Mouse (Mus musculus): ENCODE measurements around the gene Fam198a. TPM values are rescaled to one million over a fixed set of nuclear protein-coding genes. Genes with fewer than 3 reads are reported as not detected.

The Fam198a gene
- polyA plus RNA-seq, 1 experiment from 2014 or later, result 2.1 TPM

- WGBS, result 82% methylated on average over 11 of the region's 11 CpGs
- Histone ChIP-seq H3K27ac (replicated peaks) (peak overlapping the region; percentile 47), H3K36me3 (no peaks in the 10 kb centered on the region)
Measured at GRCm38 (mm10) chr9:122027914-122028745, 77.3 kb downstream of the Fam198a start.

GRCm38 (mm10) chr9:122029765-122030164 lies 79.0 kb downstream of the Fam198a start:
- Histone ChIP-seq H3K4me1 (replicated peaks) (peaks cover 25% of the 10 kb centered on the region), H3K27me3 (no peaks in the 10 kb centered on the region)

More at GRCm38 (mm10) chr9:122027914-122028745, 77.3 kb downstream of the Fam198a start:
- no peak for ATAC-seq (ENCODE audit: low FRiP score, low read depth)
- no peak overlapping the region for H3K4me2 ChIP-seq
- H3K27me3 ChIP-seq, result no peaks in the 10 kb centered on the region
- H3K4me1 ChIP-seq (replicated peaks), result peaks cover 25% of the 10 kb centered on the region
- no peak overlapping the region for H3K4me3 ChIP-seq
- no peak overlapping the region for H3K9ac ChIP-seq
- H3K9me3 ChIP-seq, result no peaks in the 10 kb centered on the region

More at GRCm38 (mm10) chr9:122029765-122030164, 79.0 kb downstream of the Fam198a start:
- H3K9ac ChIP-seq, result no peak overlapping the region
- H3K27ac ChIP-seq (replicated peaks), result no peak overlapping the region
- no peak overlapping the region for H3K4me2 ChIP-seq
- H3K4me3 ChIP-seq, result no peak overlapping the region
- no peak for ATAC-seq (ENCODE audit: low FRiP score, low read depth)
- WGBS, result 95% methylated on average over 7 of the region's 7 CpGs
- no peaks in the 10 kb centered on the region for H3K9me3 ChIP-seq
- H3K36me3 ChIP-seq, result no peaks in the 10 kb centered on the region

Other genes with a start within 250 kb of the Fam198a start
- 30.3 and 32.8 TPM in 2 replicates for gene Sec22c, start 245.5 kb upstream of the Fam198a start, polyA plus RNA-seq (2015; fragmentation: Nextera tagmentation; extraction: Ambion mirVana)
- gene Ss18l2, start 240.7 kb upstream of the Fam198a start, polyA plus RNA-seq (2015; fragmentation: Nextera tagmentation; extraction: Ambion mirVana), result 168 and 174 TPM in 2 replicates
- 45.0 and 53.8 TPM in 2 replicates for gene Nktr, start 231.8 kb upstream of the Fam198a start, polyA plus RNA-seq (2015; fragmentation: Nextera tagmentation; extraction: Ambion mirVana)
- 32.9 and 33.2 TPM in 2 replicates for gene Zfp651, start 191.7 kb upstream of the Fam198a start, polyA plus RNA-seq (2015; fragmentation: Nextera tagmentation; extraction: Ambion mirVana)
- gene Klhl40, start 173.4 kb upstream of the Fam198a start, polyA plus RNA-seq (2015; fragmentation: Nextera tagmentation; extraction: Ambion mirVana), result 1.4 and 1.8 TPM in 2 replicates
- 0.14 and 0.19 TPM in 2 replicates for gene Hhatl, start 158.5 kb upstream of the Fam198a start, polyA plus RNA-seq (2015; fragmentation: Nextera tagmentation; extraction: Ambion mirVana)
- gene Ccdc13, start 111.5 kb upstream of the Fam198a start, polyA plus RNA-seq (2015; fragmentation: Nextera tagmentation; extraction: Ambion mirVana), result 3.2 and 3.5 TPM in 2 replicates
- 157 and 160 TPM in 2 replicates for gene Higd1a, start 92.6 kb upstream of the Fam198a start, polyA plus RNA-seq (2015; fragmentation: Nextera tagmentation; extraction: Ambion mirVana)
- 2.9 and 3.0 TPM in 2 replicates for gene Ackr2, start 52.6 kb upstream of the Fam198a start, polyA plus RNA-seq (2015; fragmentation: Nextera tagmentation; extraction: Ambion mirVana)
- not detected in 2 replicates for gene Cyp8b1, start 34.7 kb upstream of the Fam198a start, polyA plus RNA-seq (2015; fragmentation: Nextera tagmentation; extraction: Ambion mirVana)
- 36.1 and 36.2 TPM in 2 replicates for gene Pomgnt2, start 46.1 kb downstream of the Fam198a start, polyA plus RNA-seq (2015; fragmentation: Nextera tagmentation; extraction: Ambion mirVana)
- 71.9 and 80.2 TPM in 2 replicates for gene Snrk, start 166.3 kb downstream of the Fam198a start, polyA plus RNA-seq (2015; fragmentation: Nextera tagmentation; extraction: Ambion mirVana)

Data from hindbrain, embryonic 15.5 days (tissue).